Mouse (Mus musculus) kidney, adult 2 months (tissue): ENCODE results near the gene C1qtnf7.

Source experiments
- CTCF ChIP-seq: fragments of 200-500 bp; conservative IDR thresholded peaks from 2 replicates; pipeline ENCODE4 v1.5.1; 2011; ENCODE audit warnings: low read depth, mild to moderate bottlenecking, control low read depth, low read length, moderate library complexity, mixed read lengths; ENCODE audit not compliant: insufficient read depth, insufficient read length
- POLR2A ChIP-seq: fragments of 200-500 bp; IDR thresholded peaks from one replicate; pipeline ENCODE4 v1.6.1; 2011; ENCODE audit warnings: low read depth, low read length, control low read depth

DNA sequence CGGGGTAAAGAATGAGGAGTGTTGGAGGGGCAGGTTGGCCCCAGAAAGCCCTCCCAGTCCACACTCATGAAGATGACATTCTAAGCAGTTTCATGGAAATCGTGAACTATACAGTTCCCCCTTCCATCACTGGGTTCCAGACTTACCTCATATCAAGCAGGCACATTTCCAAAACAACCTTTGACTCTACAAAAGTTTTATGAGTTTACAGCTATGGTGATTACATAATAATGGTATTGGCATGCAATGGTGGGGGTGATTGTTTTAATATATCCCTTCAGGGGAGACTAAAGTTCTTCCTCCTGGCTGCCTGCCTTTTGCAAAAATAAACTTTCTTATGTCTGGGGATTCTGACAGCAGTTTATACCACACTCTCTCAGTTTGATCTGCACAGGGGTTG, 4.6 kb downstream of the C1qtnf7 start:
- TF ChIP-seq CTCF (no peak), POLR2A (no peak)
